ENCODE assay signal across 30 mouse cellular contexts in the genomic region with DNA sequence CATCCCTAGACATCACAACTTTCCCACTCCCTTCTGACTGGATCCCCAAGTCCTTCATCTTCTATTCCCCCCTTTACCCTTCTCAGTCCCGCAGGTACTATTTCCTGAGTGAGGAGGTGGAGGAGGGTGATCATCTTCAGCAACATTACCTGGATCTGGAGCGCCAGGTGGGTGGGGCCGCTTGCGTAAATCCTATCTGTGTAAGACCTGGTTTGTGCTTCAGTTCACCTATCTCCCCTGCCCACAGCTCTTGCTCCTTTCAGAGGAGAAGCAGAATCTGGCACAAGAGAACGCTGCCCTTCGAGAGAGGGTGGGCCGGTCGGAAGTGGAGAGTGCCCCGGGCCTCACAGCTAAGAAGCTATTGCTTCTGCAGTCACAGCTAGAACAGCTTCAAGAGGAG. TPM values are rescaled to one million over a fixed set of nuclear protein-coding genes. Genes with fewer than 3 reads are reported as not detected.
"Had no signal": no experiment of that assay in that cellular context is flagged by ENCODE, and none has a peak within 500 bp of the region (broad histone marks: within the 10 kb centered on the region; RNA-seq: fewer than 3 reads in every experiment).

No protein-coding gene starts in this region.

- ATAC-seq: liver, embryonic 12.5 days had no signal

- H3K27ac ChIP-seq: kidney, embryonic 15.5 days; limb, embryonic 10.5 days; limb, embryonic 13.5 days; liver, embryonic 12.5 days; liver, embryonic 15.5 days; lung, embryonic 15.5 days; midbrain, embryonic 10.5 days; neural tube, embryonic 12.5 days; neural tube, embryonic 15.5 days; stomach, postnatal 0 days had no signal

- H3K4me2 ChIP-seq: kidney, embryonic 15.5 days; limb, embryonic 13.5 days; liver, embryonic 12.5 days; liver, embryonic 15.5 days; lung, embryonic 15.5 days; neural tube, embryonic 12.5 days; neural tube, embryonic 15.5 days had no signal

- H3K36me3 ChIP-seq: limb, embryonic 10.5 days; liver, embryonic 15.5 days; lung, embryonic 15.5 days; midbrain, embryonic 10.5 days; neural tube, embryonic 12.5 days had no signal

- H3K9ac ChIP-seq: kidney, embryonic 15.5 days; limb, embryonic 13.5 days; liver, embryonic 12.5 days; liver, embryonic 15.5 days; lung, embryonic 15.5 days; neural tube, embryonic 12.5 days; neural tube, embryonic 15.5 days had no signal

- H3K9me3 ChIP-seq: kidney, embryonic 15.5 days; limb, embryonic 10.5 days; limb, embryonic 13.5 days; liver, embryonic 12.5 days; liver, embryonic 15.5 days; lung, embryonic 15.5 days; megakaryocyte, embryonic 14.5 days; midbrain, embryonic 10.5 days; neural tube, embryonic 15.5 days had no signal

- H3K4me3 ChIP-seq: kidney, embryonic 15.5 days; limb, embryonic 10.5 days; limb, embryonic 13.5 days; liver, embryonic 12.5 days; liver, embryonic 15.5 days; lung, embryonic 15.5 days; megakaryocyte, embryonic 14.5 days; midbrain, embryonic 10.5 days; neural tube, embryonic 12.5 days; neural tube, embryonic 15.5 days had no signal

- H3K27me3 ChIP-seq: megakaryocyte, embryonic 14.5 days had no signal

- DNase-seq: kidney, adult 8-10 months; kidney, postnatal 14 days; kidney, postnatal 4 days; liver; lung, adult 18-20 months; lung, postnatal 10 days; lung, postnatal 36 days; midbrain, embryonic 14.5 days; retina, postnatal 1 day; right cerebral cortex, postnatal 25 days; thymus, adult 2 months; thymus, postnatal 14 days; thymus, postnatal 4 days had no signal

RNA-seq across cellular contexts. Expression of gene Best2, which starts 20.0 kb away (rescaled TPM):
- total RNA-seq: layer of hippocampus, adult 18-20 months; layer of hippocampus, postnatal 14 days; left cerebral cortex, adult 8-10 months; left cerebral cortex, postnatal 25 days had no signal
- polyA plus RNA-seq: intestine, embryonic 14.5 days; kidney, embryonic 15.5 days; limb, embryonic 10.5 days; limb, embryonic 13.5 days; liver, embryonic 12.5 days; liver, embryonic 15.5 days; lung, embryonic 15.5 days; midbrain, embryonic 10.5 days; midbrain, embryonic 14.5 days; neural tube, embryonic 12.5 days; neural tube, embryonic 15.5 days; spleen, adult 2 months had no signal
